Mouse (Mus musculus): ENCODE measurements around the gene Xirp2. TPM values are rescaled to one million over a fixed set of nuclear protein-coding genes. Genes with fewer than 3 reads are reported as not detected.

Xirp2 gene
- total RNA-seq (2023), result under 1 TPM in 1 of 2 experiments, not detected in 1; 0.04 TPM

GRCm38 (mm10) chr2:67445780-67446179, at the start of gene Xirp2:
Gene Xirp2, plus strand, starts transcription at chr2:67446002.

GRCm38 (mm10) chr2:67413425-67413824, 32.4 kb upstream of the Xirp2 start, which contains the start of gene Gm21830:
Gene Gm21830, plus strand, starts transcription at chr2:67413725.

GRCm38 (mm10) chr2:67433081-67433480, 12.7 kb upstream of the Xirp2 start, which contains the start of gene Gm26727:
Gene Gm26727, minus strand, starts transcription at chr2:67433181.

GRCm38 (mm10) chr2:67565480-67566331, 119.9 kb downstream of the Xirp2 start, which contains the start of gene B3galt1:
Gene B3galt1, plus strand, starts transcription at chr2:67565871.

Other genes starting within 250 kb of the Xirp2 start
- not detected for gene Gm21830, start 32.3 kb upstream of the Xirp2 start, total RNA-seq (2023)
- not detected for gene Gm26727, start 12.8 kb upstream of the Xirp2 start, total RNA-seq (2023)
- gene B3galt1, start 119.9 kb downstream of the Xirp2 start, total RNA-seq (2023), result not detected

Data from neutrophil, adult 83 days (primary cell).